Mouse (Mus musculus) kidney, adult 11 months (tissue): Measurements from ENCODE around the gene Isl1.

Experiments
- DNase-seq: peaks from one replicate; pipeline ENCODE4 v3.0.0; 2022

Gene Isl1

GRCm38 (mm10) chr13:116294151-116294461, 15.4 kb downstream of the Isl1 start:
- no peak for DNase-seq

- DNase-seq, result no peak
These were observed 16.0 kb downstream of the Isl1 start for GRCm38 (mm10) chr13:116293301-116294150.

- no peak for DNase-seq
These were observed 19.8 kb downstream of the Isl1 start for GRCm38 (mm10) chr13:116289655-116290054.

- no peak for DNase-seq
These were observed 30.2 kb downstream of the Isl1 start for GRCm38 (mm10) chr13:116279207-116279772.
